Mouse (Mus musculus): ENCODE results near the gene Lrp3. TPM values are rescaled to one million over a fixed set of nuclear protein-coding genes. Genes with fewer than 3 reads are reported as not detected.

Gene Lrp3
- total RNA-seq, 2 experiments from 2014 or later, result 8.9 to 9.0 TPM

DNA sequence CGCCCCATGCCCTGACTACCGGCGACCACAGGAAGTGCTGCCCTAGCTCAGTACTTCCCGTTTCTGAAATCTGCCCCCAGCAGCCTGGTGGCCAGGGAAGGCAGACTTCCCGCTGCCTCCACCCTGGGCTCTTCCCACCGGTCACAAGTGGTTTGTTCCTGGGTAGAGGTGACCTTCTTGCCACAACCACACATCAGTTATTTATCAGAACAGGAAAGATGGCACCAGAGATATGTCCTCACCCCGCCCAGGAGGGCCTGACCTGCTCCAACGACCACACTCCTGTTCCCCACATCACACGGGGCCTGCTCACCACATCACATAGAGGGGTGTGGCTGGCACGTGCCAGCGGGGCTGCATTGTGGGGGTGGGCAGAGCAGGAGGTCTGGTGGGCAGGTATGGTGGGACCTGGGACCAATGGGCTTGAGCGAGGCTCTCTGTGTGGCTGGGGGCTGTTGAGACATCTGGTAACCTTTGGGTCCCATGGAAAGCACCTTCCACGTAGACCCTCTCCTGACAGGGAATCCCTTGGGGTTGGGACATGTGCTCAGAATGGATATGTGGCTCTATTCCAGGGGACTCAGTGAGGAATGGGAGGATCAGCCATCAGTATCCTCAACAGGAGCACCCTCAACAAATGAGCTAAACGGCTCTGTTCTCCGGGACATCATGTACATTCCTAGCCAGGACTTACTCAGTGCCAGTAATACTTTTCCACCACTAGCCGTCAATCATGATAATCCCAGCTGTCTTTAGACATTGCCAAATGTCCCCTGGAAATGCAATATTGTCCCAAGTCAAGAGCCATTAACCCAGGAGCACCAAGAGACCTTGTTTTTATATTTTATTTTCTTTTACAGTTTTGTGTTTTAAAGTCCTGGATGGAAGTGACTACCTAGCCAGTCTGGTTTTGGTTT lies 58.5 kb downstream of the Lrp3 start:
- intact Hi-C loops (cut with DNase I), result no loop called here
- DNase-seq, result no peak

DNA sequence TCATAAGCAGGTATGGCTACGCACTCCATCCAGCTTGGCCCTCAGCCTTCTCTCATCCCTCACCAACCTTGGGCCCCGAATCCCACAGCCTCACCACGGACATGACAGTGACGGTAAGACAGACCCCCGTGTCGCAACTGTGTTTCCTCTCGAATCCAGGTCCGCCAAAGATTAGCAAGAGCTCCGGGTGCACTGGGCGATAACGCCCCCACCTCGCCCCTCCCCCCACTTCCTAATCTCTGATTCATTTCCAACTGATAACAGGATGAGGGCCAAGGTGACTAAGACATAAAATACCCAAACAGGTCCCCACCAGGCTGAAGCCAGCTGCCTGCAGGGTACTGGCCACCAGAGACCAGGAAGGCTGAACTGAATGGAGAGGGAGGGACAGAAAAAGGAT lies 60.8 kb downstream of the Lrp3 start:
- intact Hi-C loops (cut with DNase I), result no loop called here
- DNase-seq, result no peak

GRCm38 (mm10) chr7:35150860-35151259 lies 64.4 kb downstream of the Lrp3 start:
- DNase-seq, result no peak
- intact Hi-C loops (cut with DNase I), result no loop called here

Other genes with a start within 250 kb of the Lrp3 start
- gene Cebpg, start 158.9 kb downstream of the Lrp3 start, total RNA-seq (2021), result 10 to 100 TPM; 27.8 to 29.1 TPM
- 10 to 100 TPM in 1 of 2 experiments, 1 to 10 TPM in 1; 5.2 to 11.5 TPM for gene Cebpa, start 96.2 kb downstream of the Lrp3 start, total RNA-seq (2021)
- gene Slc7a10, start 29.1 kb downstream of the Lrp3 start, total RNA-seq (2021), result 1 to 10 TPM in 1 of 2 experiments, under 1 TPM in 1; 0.88 to 1.6 TPM
- 10 to 100 TPM in 1 of 2 experiments, 1 to 10 TPM in 1; 9.6 to 10.4 TPM for gene Gpatch1, start 102.9 kb upstream of the Lrp3 start, total RNA-seq (2021)
- 1 to 10 TPM; 5.0 to 6.0 TPM for gene Rhpn2, start 118.7 kb upstream of the Lrp3 start, total RNA-seq (2021)
- gene Faap24, start 181.3 kb upstream of the Lrp3 start, total RNA-seq (2021), result 1 to 10 TPM; 1.6 to 2.9 TPM
- gene Cep89, start 181.5 kb upstream of the Lrp3 start, total RNA-seq (2021), result 10 to 100 TPM; 14.1 to 15.4 TPM
- gene Slc7a9, start 233.3 kb upstream of the Lrp3 start, total RNA-seq (2021), result not detected

Data from heart, postnatal 14 days (tissue).